In genomic region chr2:143696704-143697103, GRCm38 (mm10) we compare ENCODE assay signal across 12 mouse cellular contexts.
A peak's percentile ranks its signal among the peaks of the same experiment; 100 is the strongest.
DNase-seq lines count a peak whose midpoint lies in the region; ATAC-seq and TF ChIP-seq lines count a peak whose summit lies in the region.
"Had no signal": no experiment of that assay in that cellular context is flagged by ENCODE, and none has a peak within 500 bp of the region (broad histone marks: within the 10 kb centered on the region; RNA-seq: fewer than 3 reads in every experiment).

No protein-coding gene starts in this region.

- no peak for TF ChIP-seq POLR2A in brain, embryonic 14.5 days (IDR thresholded peaks at IDR 0.05; ENCODE audit: borderline replicate concordance, extremely low read depth, insufficient read depth, insufficient read length, poor library complexity, severe bottlenecking)

- WGBS in heart, embryonic 11.5 days (ENCODE audit: insufficient replicate concordance): 63% methylated on average over 7 of the region's 7 CpGs
- WGBS in midbrain, embryonic 12.5 days: 95% methylated on average over 7 of the region's 7 CpGs
- WGBS in intestine, postnatal 0 days: 86% methylated on average over 7 of the region's 7 CpGs

- no peak for DNase-seq in heart, postnatal 4 days
- DNase-seq in layer of hippocampus, adult 9-11 months: peak; percentile 30
- no peak for DNase-seq in layer of hippocampus, adult 9-10 months (ENCODE audit: low spot score)
- DNase-seq in brain, embryonic 14.5 days (ENCODE audit: low read depth): peak; percentile 38
- DNase-seq: cerebellum, postnatal 36 days; kidney, adult 9 months had no signal

- no peak for TF ChIP-seq CTCF in brain, embryonic 14.5 days (IDR thresholded peaks at IDR 0.05; ENCODE audit: borderline replicate concordance, extremely low read depth, insufficient read depth, insufficient read length)
- TF ChIP-seq CTCF in intestine, postnatal 0 days (IDR thresholded peaks at IDR 0.05; ENCODE audit: low read depth): no peak

- H3K4me3 ChIP-seq in heart, embryonic 11.5 days (ENCODE audit: low read depth, low read length): no peak overlapping the region
- H3K4me3 ChIP-seq in midbrain, embryonic 12.5 days: no peak overlapping the region
- H3K4me3 ChIP-seq in intestine, postnatal 0 days (ENCODE audit: low read depth, low read length): no peak overlapping the region
- H3K4me3 ChIP-seq: liver, embryonic 12.5 days; myocyte had no signal

- H3K27me3 ChIP-seq in heart, embryonic 11.5 days (ENCODE audit: control insufficient read depth, insufficient read depth, low read length): no peaks in the 10 kb centered on the region
- H3K27me3 ChIP-seq in midbrain, embryonic 12.5 days: no peaks in the 10 kb centered on the region
- no peaks in the 10 kb centered on the region for H3K27me3 ChIP-seq in intestine, postnatal 0 days (replicated peaks; ENCODE audit: control insufficient read depth, insufficient read depth, low read length)
- H3K27me3 ChIP-seq: liver, embryonic 12.5 days had no signal

- no peaks in the 10 kb centered on the region; the same call in 1 of the 2 replicates for H3K4me1 ChIP-seq in heart, embryonic 11.5 days (ENCODE audit: control insufficient read depth, insufficient read depth, low read length)
- H3K4me1 ChIP-seq in midbrain, embryonic 12.5 days: no peaks in the 10 kb centered on the region
- no peaks in the 10 kb centered on the region for H3K4me1 ChIP-seq in intestine, postnatal 0 days (replicated peaks; ENCODE audit: control insufficient read depth, insufficient read depth, low read length)
- H3K4me1 ChIP-seq: liver, embryonic 12.5 days had no signal

- H3K4me2 ChIP-seq in heart, embryonic 11.5 days: peak overlapping the region; percentile 56
- H3K4me2 ChIP-seq in midbrain, embryonic 12.5 days (replicated peaks): no peak overlapping the region
- H3K4me2 ChIP-seq in intestine, postnatal 0 days (replicated peaks; ENCODE audit: low read depth): no peak overlapping the region
- H3K4me2 ChIP-seq: liver, embryonic 12.5 days had no signal

- no peaks in the 10 kb centered on the region; the same call in 1 of the 2 replicates for H3K9me3 ChIP-seq in heart, embryonic 11.5 days (replicated peaks; ENCODE audit: control insufficient read depth, low read length)
- H3K9me3 ChIP-seq in midbrain, embryonic 12.5 days: peaks cover 9% of the 10 kb centered on the region; the same call in 1 of the 2 replicates
- no peaks in the 10 kb centered on the region for H3K9me3 ChIP-seq in intestine, postnatal 0 days (ENCODE audit: control insufficient read depth)
- H3K9me3 ChIP-seq: liver, embryonic 12.5 days had no signal

- no peaks in the 10 kb centered on the region for H3K36me3 ChIP-seq in heart, embryonic 11.5 days (ENCODE audit: control insufficient read depth, insufficient read depth, low read length)
- H3K36me3 ChIP-seq in midbrain, embryonic 12.5 days: no peaks in the 10 kb centered on the region
- H3K36me3 ChIP-seq in intestine, postnatal 0 days (ENCODE audit: control insufficient read depth, insufficient read depth): no peaks in the 10 kb centered on the region
- H3K36me3 ChIP-seq: liver, embryonic 12.5 days had no signal

- no peak overlapping the region for H3K27ac ChIP-seq in heart, embryonic 11.5 days (ENCODE audit: low read depth, low read length)
- H3K27ac ChIP-seq in midbrain, embryonic 12.5 days (replicated peaks): 0 out of 2 replicates have a peak overlapping the region, but pooled peaks have one; percentile 56
- H3K27ac ChIP-seq in intestine, postnatal 0 days (ENCODE audit: low read depth, low read length): no peak overlapping the region
- H3K27ac ChIP-seq: liver, embryonic 12.5 days had no signal

- H3K9ac ChIP-seq in heart, embryonic 11.5 days (ENCODE audit: low read depth, low read length): no peak overlapping the region
- no peak overlapping the region for H3K9ac ChIP-seq in midbrain, embryonic 12.5 days (replicated peaks)
- H3K9ac ChIP-seq in intestine, postnatal 0 days (ENCODE audit: low read depth, low read length): no peak overlapping the region
- H3K9ac ChIP-seq: liver, embryonic 12.5 days had no signal

- no peak for ATAC-seq in heart, embryonic 11.5 days (replicated peaks; ENCODE audit: insufficient number of reproducible peaks, low FRiP score, low TSS enrichment)
- ATAC-seq in midbrain, embryonic 12.5 days (ENCODE audit: low FRiP score, low read depth): 0 out of 2 replicates have a peak, but pooled peaks have one; percentile 16
- no peak for ATAC-seq in intestine, postnatal 0 days
- ATAC-seq in granulocyte monocyte progenitor cell, adult 5-6 weeks (replicated peaks; ENCODE audit: poor library complexity, severe bottlenecking): no peak
- ATAC-seq: liver, embryonic 12.5 days had no signal

Comparison
In these comparisons a context has a peak if more than half of its experiments do, and no peak if none do; other contexts are left out.
1. DNase-seq: peak in layer of hippocampus, adult 9-11 months (single experiment) and brain, embryonic 14.5 days (single experiment); none in heart, postnatal 4 days (single experiment) and layer of hippocampus, adult 9-10 months (single experiment).